Mouse (Mus musculus): Measurements from ENCODE around the gene Mtpn.

- TF ChIP-seq CTCF (conservative IDR thresholded peaks at IDR 0.05 in 1 of 2, IDR thresholded peaks at IDR 0.05 in 1 of 2; ENCODE audit: low read depth in 2 of 2, low read length in 2 of 2) (no peak), NRF1 (IDR thresholded peaks at IDR 0.05; ENCODE audit: low read depth, low read length) (peak; percentile 83), MXI1 (IDR thresholded peaks at IDR 0.05; ENCODE audit: low read depth, low read length) (peak; percentile 76; the same call in 1 of the 2 replicates), ZKSCAN1 (IDR thresholded peaks at IDR 0.05; ENCODE audit: borderline replicate concordance, low read depth, low read length) (no peak), EP300 (IDR thresholded peaks at IDR 0.05; ENCODE audit: low read length) (no peak), JUN (IDR thresholded peaks at IDR 0.05; ENCODE audit: insufficient read depth, low read depth, low read length) (no peak), TCF12 (IDR thresholded peaks at IDR 0.05; ENCODE audit: low read depth, low read length) (peak; percentile 71), POLR2A (IDR thresholded peaks at IDR 0.05; ENCODE audit: low read depth, low read length) (peak; percentile 79), ZMIZ1 (IDR thresholded peaks at IDR 0.05; ENCODE audit: low read depth, low read length) (peak; percentile 33; the same call in 1 of the 2 replicates), MAFK (IDR thresholded peaks at IDR 0.05; ENCODE audit: insufficient replicate concordance, low read length) (no peak), HCFC1 (IDR thresholded peaks at IDR 0.05; ENCODE audit: low read depth, low read length) (peak; percentile 91), E2F4 (IDR thresholded peaks at IDR 0.05; ENCODE audit: insufficient replicate concordance, low read depth, low read length) (no peak)
Observed at GRCm38 (mm10) chr6:35539304-35540009, at the start of gene Mtpn.

All from CH12.LX (cell line).